Mouse (Mus musculus) heart, postnatal 0 days (tissue): Measurements from ENCODE around the gene Cbx8.

ENCODE experiments used
- CTCF ChIP-seq: IDR thresholded peaks from 2 replicates; pipeline ENCODE4 v1.5.1; 2016; ENCODE audit warnings: antibody characterized with exemption, control low read depth, low read depth
- EP300 ChIP-seq: IDR thresholded peaks from 2 replicates; pipeline ENCODE4 v1.6.1; 2016; ENCODE audit warnings: antibody characterized with exemption, low read depth

- no peak for TF ChIP-seq CTCF
- no peak for TF ChIP-seq EP300
Observed at GRCm38 (mm10) chr11:119078691-119079444, 38.1 kb upstream of the Cbx8 start.
